Mouse (Mus musculus) C2C12 (cell line): ENCODE results near the gene Wwc1.

Source experiments
- CEBPB ChIP-seq: IDR thresholded peaks from one replicate; pipeline ENCODE4 v1.6.1; 2011; ENCODE audit warnings: low read depth, mild to moderate bottlenecking, control low read depth, moderate library complexity
- CTCF ChIP-seq: IDR thresholded peaks from one replicate; pipeline ENCODE4 v1.5.1; 2011; ENCODE audit not compliant: control insufficient read depth, insufficient read depth, insufficient read length
- FOSL1 ChIP-seq: IDR thresholded peaks from one replicate; pipeline ENCODE4 v1.8.0; 2011; ENCODE audit warnings: mild to moderate bottlenecking, low read length; ENCODE audit not compliant: poor library complexity, insufficient read depth, severe bottlenecking
- MAX ChIP-seq: IDR thresholded peaks from one replicate; pipeline ENCODE4 v1.6.1; 2011; ENCODE audit warnings: mild to moderate bottlenecking, control low read depth
- USF1 ChIP-seq: IDR thresholded peaks from one replicate; pipeline ENCODE4 v1.6.1; 2011; ENCODE audit warnings: low read depth, mild to moderate bottlenecking, control low read depth, moderate library complexity

DNA sequence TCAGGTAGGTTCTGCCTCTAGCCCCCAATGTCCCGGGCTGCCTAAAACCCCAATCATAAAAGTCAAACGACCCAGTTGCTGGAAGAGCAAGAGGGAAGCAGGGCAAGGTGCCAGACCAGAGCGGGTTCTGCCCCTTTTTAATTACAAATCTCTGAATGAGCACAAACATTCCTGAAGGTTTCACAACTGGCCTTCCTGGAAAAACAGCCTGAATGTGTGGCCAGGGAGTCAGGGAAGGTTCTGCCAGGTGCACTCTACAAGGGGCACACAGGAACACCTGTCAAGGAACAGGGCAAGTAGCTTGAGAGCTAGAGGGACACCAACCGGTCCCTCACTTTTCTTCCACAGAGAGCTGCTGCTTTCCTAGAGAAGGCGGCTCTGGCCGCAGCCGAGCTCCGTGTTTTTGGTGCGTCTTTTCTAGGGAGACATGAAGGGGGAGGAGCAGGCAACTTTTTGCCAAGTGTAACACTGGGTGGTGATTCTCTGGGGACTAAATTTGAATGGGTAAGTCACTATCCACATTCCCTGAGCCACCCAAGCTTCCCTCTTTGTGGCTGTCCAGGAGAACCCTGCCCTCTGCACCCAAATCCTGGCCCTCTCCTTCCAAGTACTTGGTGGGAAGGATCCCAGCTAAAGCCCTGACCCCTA, 60.3 kb downstream of the Wwc1 start:
- TF ChIP-seq CTCF (no peak), CEBPB (no peak), MAX (no peak), USF1 (no peak), FOSL1 (no peak)
